ENCODE assay signal across 8 mouse cellular contexts in genomic region chr9:30943341-30943740, GRCm38 (mm10). TPM values are rescaled to one million over a fixed set of nuclear protein-coding genes. Genes with fewer than 3 reads are reported as not detected.
A peak's percentile ranks its signal among the peaks of the same experiment; 100 is the strongest.
DNase-seq lines count a peak whose midpoint lies in the region; ATAC-seq lines count a peak whose summit lies in the region.

No protein-coding gene starts in this region.

- peak overlapping the region; percentile 57 for H3K9ac ChIP-seq in kidney, embryonic 16.5 days (replicated peaks; ENCODE audit: low read length)
- peak overlapping the region; percentile 48 for H3K9ac ChIP-seq in embryonic facial prominence, embryonic 11.5 days (replicated peaks; ENCODE audit: low read length)
- peak overlapping the region; percentile 81 for H3K9ac ChIP-seq in hindbrain, embryonic 13.5 days
- peak overlapping the region; percentile 71 for H3K9ac ChIP-seq in midbrain, embryonic 14.5 days (replicated peaks; ENCODE audit: low read length)

- no peaks in the 10 kb centered on the region for H3K9me3 ChIP-seq in kidney, embryonic 16.5 days (ENCODE audit: low read length)
- H3K9me3 ChIP-seq in embryonic facial prominence, embryonic 11.5 days (replicated peaks; ENCODE audit: control insufficient read depth, low read length): no peaks in the 10 kb centered on the region
- H3K9me3 ChIP-seq in hindbrain, embryonic 13.5 days: no peaks in the 10 kb centered on the region
- no peaks in the 10 kb centered on the region for H3K9me3 ChIP-seq in midbrain, embryonic 14.5 days (ENCODE audit: control insufficient read depth, low read length)

- WGBS in kidney, embryonic 16.5 days: 4% methylated on average over 14 of the region's 14 CpGs
- under 1% methylated on average over 14 of the region's 14 CpGs for WGBS in embryonic facial prominence, embryonic 11.5 days
- under 1% methylated on average over 14 of the region's 14 CpGs for WGBS in hindbrain, embryonic 13.5 days
- WGBS in midbrain, embryonic 14.5 days: 0% methylated on average over 14 of the region's 14 CpGs

- H3K27ac ChIP-seq in kidney, embryonic 16.5 days (ENCODE audit: low read length): no peak overlapping the region
- H3K27ac ChIP-seq in embryonic facial prominence, embryonic 11.5 days (replicated peaks; ENCODE audit: low read depth, low read length): no peak overlapping the region
- no peak overlapping the region for H3K27ac ChIP-seq in hindbrain, embryonic 13.5 days
- H3K27ac ChIP-seq in midbrain, embryonic 14.5 days (replicated peaks; ENCODE audit: low read depth, low read length): no peak overlapping the region

- DNase-seq in kidney, postnatal 25 days: no peak
- DNase-seq in embryonic facial prominence, embryonic 11.5 days (ENCODE audit: low spot score): peak; percentile 33
- no peak for DNase-seq in midbrain, embryonic 14.5 days
- no peak for DNase-seq in ovary, postnatal 36 days (ENCODE audit: low spot score)
- DNase-seq in thymus, postnatal 25 days: no peak
- DNase-seq in thymus, postnatal 0 days (ENCODE audit: low spot score): no peak

- no peaks in the 10 kb centered on the region for H3K36me3 ChIP-seq in kidney, embryonic 16.5 days (ENCODE audit: insufficient read depth, low read length)
- no peaks in the 10 kb centered on the region for H3K36me3 ChIP-seq in embryonic facial prominence, embryonic 11.5 days (replicated peaks; ENCODE audit: control insufficient read depth, insufficient read depth, low read depth, low read length)
- H3K36me3 ChIP-seq in hindbrain, embryonic 13.5 days: no peaks in the 10 kb centered on the region
- H3K36me3 ChIP-seq in midbrain, embryonic 14.5 days (ENCODE audit: control insufficient read depth, insufficient read depth, low read length): no peaks in the 10 kb centered on the region

- no peak for ATAC-seq in kidney, embryonic 16.5 days (ENCODE audit: low FRiP score, low TSS enrichment)
- no peak for ATAC-seq in embryonic facial prominence, embryonic 11.5 days (replicated peaks; ENCODE audit: insufficient number of reproducible peaks, low FRiP score, low TSS enrichment, low read depth)
- ATAC-seq in hindbrain, embryonic 13.5 days (ENCODE audit: low FRiP score): no peak
- ATAC-seq in midbrain, embryonic 14.5 days (ENCODE audit: low FRiP score, low TSS enrichment): no peak

- peaks cover 12% of the 10 kb centered on the region for H3K4me1 ChIP-seq in kidney, embryonic 16.5 days (ENCODE audit: insufficient read depth, low read length)
- H3K4me1 ChIP-seq in embryonic facial prominence, embryonic 11.5 days (ENCODE audit: control insufficient read depth, insufficient read depth, low read length): peaks cover 2% of the 10 kb centered on the region; the same call in 1 of the 2 replicates
- peaks cover 21% of the 10 kb centered on the region for H3K4me1 ChIP-seq in hindbrain, embryonic 13.5 days (replicated peaks)
- H3K4me1 ChIP-seq in midbrain, embryonic 14.5 days (ENCODE audit: control insufficient read depth, insufficient read depth, low read length): peaks cover 3% of the 10 kb centered on the region; the same call in 1 of the 2 replicates

- H3K27me3 ChIP-seq in kidney, embryonic 16.5 days (ENCODE audit: insufficient read depth, low read length): peaks cover 52% of the 10 kb centered on the region
- peaks cover 43% of the 10 kb centered on the region for H3K27me3 ChIP-seq in embryonic facial prominence, embryonic 11.5 days (ENCODE audit: control insufficient read depth, insufficient read depth, low read length)
- peaks cover 54% of the 10 kb centered on the region for H3K27me3 ChIP-seq in hindbrain, embryonic 13.5 days
- peaks cover 32% of the 10 kb centered on the region for H3K27me3 ChIP-seq in midbrain, embryonic 14.5 days (ENCODE audit: control insufficient read depth, insufficient read depth, low read length)

- H3K4me3 ChIP-seq in kidney, embryonic 16.5 days (ENCODE audit: low read length): peak overlapping the region; percentile 52
- H3K4me3 ChIP-seq in embryonic facial prominence, embryonic 11.5 days (ENCODE audit: low read depth, low read length): peak overlapping the region; percentile 58
- H3K4me3 ChIP-seq in hindbrain, embryonic 13.5 days: peak overlapping the region; percentile 66
- peak overlapping the region; percentile 65 for H3K4me3 ChIP-seq in midbrain, embryonic 14.5 days (replicated peaks; ENCODE audit: low read depth, low read length)

- H3K4me2 ChIP-seq in kidney, embryonic 16.5 days (replicated peaks; ENCODE audit: low read depth, low read length): peak overlapping the region; percentile 84
- peak overlapping the region; percentile 99 for H3K4me2 ChIP-seq in embryonic facial prominence, embryonic 11.5 days (ENCODE audit: low read depth, low read length)
- peak overlapping the region; percentile 97 for H3K4me2 ChIP-seq in hindbrain, embryonic 13.5 days
- H3K4me2 ChIP-seq in midbrain, embryonic 14.5 days (ENCODE audit: low read length): peak overlapping the region; percentile 99

RNA-seq across cellular contexts. Expression of gene Adamts8, which starts 1.0 kb away (rescaled TPM):
- polyA plus RNA-seq in kidney, embryonic 16.5 days (2015; fragmentation: Nextera tagmentation; extraction: Ambion mirVana): 0.59 and 0.76 TPM in 2 replicates
- polyA plus RNA-seq in embryonic facial prominence, embryonic 11.5 days (2014; fragmentation: Nextera tagmentation; extraction: Ambion mirVana): 0.59 and 0.64 TPM in 2 replicates
- 1.4 and 2.0 TPM in 2 replicates for polyA plus RNA-seq in hindbrain, embryonic 13.5 days (2015; fragmentation: Nextera tagmentation; extraction: Ambion mirVana)
- polyA plus RNA-seq in midbrain, embryonic 14.5 days (2014; fragmentation: Nextera tagmentation; extraction: Ambion mirVana): 1.1 and 1.7 TPM in 2 replicates
- polyA plus RNA-seq in thymus, postnatal 0 days (2015; fragmentation: Nextera tagmentation; extraction: Ambion mirVana): 0.57 and 0.70 TPM in 2 replicates

RNA-seq across cellular contexts. Expression of gene Adamts15, which starts 21.1 kb away (rescaled TPM):
- polyA plus RNA-seq in kidney, embryonic 16.5 days (2015; fragmentation: Nextera tagmentation; extraction: Ambion mirVana): 9.2 and 9.8 TPM in 2 replicates
- polyA plus RNA-seq in embryonic facial prominence, embryonic 11.5 days (2014; fragmentation: Nextera tagmentation; extraction: Ambion mirVana): 7.5 and 7.6 TPM in 2 replicates
- 3.4 and 3.8 TPM in 2 replicates for polyA plus RNA-seq in hindbrain, embryonic 13.5 days (2015; fragmentation: Nextera tagmentation; extraction: Ambion mirVana)
- 3.1 and 3.8 TPM in 2 replicates for polyA plus RNA-seq in midbrain, embryonic 14.5 days (2014; fragmentation: Nextera tagmentation; extraction: Ambion mirVana)
- polyA plus RNA-seq in thymus, postnatal 0 days (2015; fragmentation: Nextera tagmentation; extraction: Ambion mirVana): 0.34 and 0.51 TPM in 2 replicates
